Mouse (Mus musculus) mouse trophoblast stem cell (cell line): ENCODE results near the gene Oas1g.
"Not testable (repeated sequence)": the region's sequence is repeated elsewhere in the genome, so short reads cannot be mapped to it uniquely, and the experiment has no call there.

Source experiments
- in situ Hi-C, 2 experiments: fragments of 300-500 bp; cut with MseI, MboI; formaldehyde crosslinking; loops; 2 replicates in 1 of 2; 3 replicates in 1 of 2; pipeline ENCODE4 v1.15.1; 2025

The Oas1g gene

GRCm38 (mm10) chr5:120890026-120890425 is 2.6 kb upstream of the Oas1g start:
- in situ Hi-C loops: no loop called here

- in situ Hi-C loops: not testable (repeated sequence)
These were observed 942 bp upstream of the Oas1g start for GRCm38 (mm10) chr5:120888294-120888815.

GRCm38 (mm10) chr5:120887831-120888230 is 418 bp upstream of the Oas1g start:
- in situ Hi-C loops: no loop called here

GRCm38 (mm10) chr5:120881681-120882080 is 5.7 kb downstream of the Oas1g start:
- in situ Hi-C loops: not testable (repeated sequence)

GRCm38 (mm10) chr5:120878803-120879202 is 8.6 kb downstream of the Oas1g start:
- in situ Hi-C loops: not testable (repeated sequence)

- in situ Hi-C loops: not testable (repeated sequence)
These were observed 10.0 kb downstream of the Oas1g start for GRCm38 (mm10) chr5:120877407-120877806.

GRCm38 (mm10) chr5:120876839-120877238 is 10.6 kb downstream of the Oas1g start:
- in situ Hi-C loops: not testable (repeated sequence)

- in situ Hi-C loops: no loop called here
These were observed 15.9 kb downstream of the Oas1g start for GRCm38 (mm10) chr5:120871469-120871868.

- in situ Hi-C loops: no loop called here
These were observed 16.6 kb downstream of the Oas1g start for GRCm38 (mm10) chr5:120870782-120871181.

- in situ Hi-C loops: no loop called here
These were observed 17.3 kb downstream of the Oas1g start for GRCm38 (mm10) chr5:120870081-120870480.

- in situ Hi-C loops: no loop called here
These were observed 17.9 kb downstream of the Oas1g start for GRCm38 (mm10) chr5:120869436-120870015.

- in situ Hi-C loops: no loop called here
These were observed 22.0 kb downstream of the Oas1g start for GRCm38 (mm10) chr5:120865336-120865860.

GRCm38 (mm10) chr5:120861121-120861520 is 26.3 kb downstream of the Oas1g start, which contains the start of gene Oas1h:
TSS of gene Oas1h (plus strand) at chr5:120861421.
- in situ Hi-C loops: no loop called here

GRCm38 (mm10) chr5:120859241-120859640 is 28.2 kb downstream of the Oas1g start:
- in situ Hi-C loops: no loop called here

- in situ Hi-C loops: no loop called here
These were observed 37.7 kb downstream of the Oas1g start for GRCm38 (mm10) chr5:120849601-120850136.

GRCm38 (mm10) chr5:120847067-120847466 is 40.3 kb downstream of the Oas1g start, which contains the start of gene Oas1f:
TSS of gene Oas1f (plus strand) at chr5:120847367.
- in situ Hi-C loops: no loop called here

- in situ Hi-C loops: no loop called here
These were observed 42.7 kb downstream of the Oas1g start for GRCm38 (mm10) chr5:120844713-120845112.

- in situ Hi-C loops: loop anchor here in 1 of 2 experiments (10.0 kb wide), 1 partner anchor 148 kb away; no protein-coding TSS in a partner anchor
These were observed 50.5 kb downstream of the Oas1g start for GRCm38 (mm10) chr5:120836731-120837585.

GRCm38 (mm10) chr5:120833335-120834280 is 53.8 kb downstream of the Oas1g start:
- in situ Hi-C loops: loop anchor here in 1 of 2 experiments (10.0 kb wide), 1 partner anchor 151 kb away; no protein-coding TSS in a partner anchor

GRCm38 (mm10) chr5:120831031-120831430 is 56.4 kb downstream of the Oas1g start:
- in situ Hi-C loops: loop anchor here in 1 of 2 experiments (10.0 kb wide), 1 partner anchor 154 kb away; no protein-coding TSS in a partner anchor
